Mouse (Mus musculus) kidney, embryonic 16.5 days (tissue): ENCODE measurements at regions not wholly inside any gene's neighbourhood (a gene's known extent, or its start where the extent isn't known, plus 50 kb on each side); places are given as distances from the start of the nearest gene placed in this dataset.

Experiments used
- ATAC-seq: fragments of 200-750 bp; cut with Nextera tagmentation; 2 replicates; pipeline ENCODE4 v1.8.0; 2017; ENCODE audit warnings: moderate TSS enrichment; ENCODE audit not compliant: low FRiP score, low TSS enrichment
- H3K27ac ChIP-seq: fragments of 300-500 bp; sonication (generic); 2 replicates; pipeline ENCODE4 v1.5.1; 2014; ENCODE audit warnings: low read length
- H3K27me3 ChIP-seq: fragments of 300-500 bp; sonication (generic); 2 replicates; pipeline ENCODE4 v1.6.1; 2014; ENCODE audit warnings: low read length, control low read depth, mixed read lengths; ENCODE audit not compliant: insufficient read depth
- H3K36me3 ChIP-seq: fragments of 300-500 bp; sonication (generic); 2 replicates; pipeline ENCODE4 v1.6.1; 2014; ENCODE audit warnings: low read length, control low read depth, mixed read lengths; ENCODE audit not compliant: insufficient read depth
- H3K4me1 ChIP-seq: fragments of 300-500 bp; sonication (generic); 2 replicates; pipeline ENCODE4 v1.6.1; 2014; ENCODE audit warnings: low read length, control low read depth, mixed read lengths; ENCODE audit not compliant: insufficient read depth
- H3K4me2 ChIP-seq: fragments of 300-500 bp; sonication (generic); replicated peaks from 2 replicates; pipeline ENCODE4 v1.6.1; 2014; ENCODE audit warnings: low read depth, low read length
- H3K4me3 ChIP-seq: fragments of 300-500 bp; sonication (generic); 2 replicates; pipeline ENCODE4 v1.5.1; 2014; ENCODE audit warnings: mild to moderate bottlenecking, low read length
- H3K9ac ChIP-seq: fragments of 300-500 bp; sonication (generic); replicated peaks from 2 replicates; pipeline ENCODE4 v1.6.1; 2014; ENCODE audit warnings: low read length
- H3K9me3 ChIP-seq: fragments of 300-500 bp; sonication (generic); 2 replicates; pipeline ENCODE4 v1.6.1; 2016; ENCODE audit warnings: low read length, control low read depth
- whole genome bisulfite sequencing: fragments of 180-500 bp; shearing (Covaris S2); extraction: QIAGEN DNeasy Blood & Tissue Kit; methylation state at CpG from one replicate; pipeline ENCODE4 v1.1.7; 2014; 5-methylcytosine and 5-hydroxymethylcytosine counted together

DNA sequence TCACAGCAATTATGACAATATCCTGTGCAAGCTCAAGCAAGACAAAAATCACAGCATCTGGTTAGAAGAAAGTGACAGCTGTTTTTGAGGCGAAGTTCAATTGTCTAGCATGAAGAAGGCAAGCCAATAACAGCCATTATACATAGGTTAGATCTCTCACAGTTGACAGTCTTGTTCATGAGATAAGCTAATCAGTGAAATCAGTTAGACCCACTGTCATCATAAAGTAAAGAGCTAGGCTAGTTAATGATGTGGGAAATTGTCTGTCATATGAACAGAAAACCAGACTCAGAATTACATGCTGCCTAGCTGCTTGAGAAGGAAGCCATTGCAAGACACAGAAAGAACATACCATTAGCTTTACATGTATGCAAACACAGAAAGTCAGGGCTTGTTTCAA lies 470.2 kb upstream of the 5930422O12Rik start:
- Histone ChIP-seq H3K4me1 (no peaks in the 10 kb centered on the region), H3K9ac (no peak overlapping the region), H3K4me3 (no peak overlapping the region), H3K36me3 (no peaks in the 10 kb centered on the region), H3K27ac (no peak overlapping the region), H3K9me3 (peaks cover 4% of the 10 kb centered on the region; the same call in 1 of the 2 replicates), H3K27me3 (no peaks in the 10 kb centered on the region), H3K4me2 (no peak overlapping the region)
- ATAC-seq = no peak
- 90% methylated on average over 1 of the region's 1 CpGs for WGBS

DNA sequence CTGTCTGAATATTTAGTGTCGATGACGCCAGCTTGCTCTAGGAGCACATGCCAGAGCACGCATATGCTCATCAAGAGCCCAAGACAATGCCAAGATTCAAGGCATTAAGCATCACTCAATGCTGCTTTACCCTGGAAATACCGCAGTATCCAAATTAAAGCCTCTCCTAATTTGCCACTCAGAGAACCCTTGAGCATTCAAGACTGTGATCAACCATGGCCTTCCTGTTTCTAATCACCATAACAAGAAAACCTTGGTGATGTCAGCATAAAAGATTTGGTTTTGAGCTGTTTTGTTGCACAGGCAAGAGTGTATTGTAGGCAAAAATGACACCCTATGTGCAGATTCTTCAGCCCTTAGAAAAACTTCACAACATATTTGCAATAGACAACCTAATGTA lies 469.7 kb upstream of the 5930422O12Rik start:
- no peaks in the 10 kb centered on the region for H3K36me3 ChIP-seq
- no peaks in the 10 kb centered on the region for H3K27me3 ChIP-seq
- H3K4me2 ChIP-seq = no peak overlapping the region
- ATAC-seq = no peak
- peaks cover 4% of the 10 kb centered on the region; the same call in 1 of the 2 replicates for H3K9me3 ChIP-seq
- H3K9ac ChIP-seq = no peak overlapping the region
- H3K4me1 ChIP-seq = no peaks in the 10 kb centered on the region
- 91% methylated on average over 4 of the region's 4 CpGs for WGBS
- H3K27ac ChIP-seq = no peak overlapping the region
- H3K4me3 ChIP-seq = no peak overlapping the region

DNA sequence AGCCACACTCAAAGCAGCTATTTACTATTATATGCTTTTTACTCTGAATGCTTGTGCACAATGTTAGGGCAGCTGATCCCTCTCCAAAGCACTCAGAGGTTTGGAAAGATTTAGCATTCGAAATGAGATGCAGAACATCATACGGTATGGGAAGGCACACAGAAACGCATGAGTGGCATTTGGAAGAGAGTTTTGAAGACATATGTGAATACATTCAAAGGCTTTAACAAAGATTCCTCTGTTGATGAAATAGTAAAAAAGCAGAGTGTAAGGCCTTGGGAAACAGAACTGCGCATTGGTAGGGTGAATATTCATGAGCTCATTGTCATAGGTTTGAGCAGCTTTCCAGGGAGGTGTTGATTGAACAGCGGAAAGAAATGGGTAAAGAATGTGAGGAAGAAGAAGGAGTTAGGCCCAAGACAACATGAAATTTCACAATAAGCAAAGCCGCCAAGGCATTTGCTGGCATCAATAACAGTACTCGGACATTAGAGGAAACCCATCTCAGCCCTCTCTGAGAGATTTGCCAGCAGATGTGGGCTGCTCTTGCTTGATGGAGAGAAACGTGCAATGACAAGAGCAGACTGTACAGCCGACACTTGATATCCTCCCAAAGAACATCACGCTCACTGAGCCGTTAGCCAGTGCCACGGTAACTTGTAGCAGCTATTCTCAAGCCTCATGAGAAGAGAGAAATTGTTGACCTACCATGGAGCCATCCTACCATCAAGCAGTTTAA lies 469.0 kb upstream of the 5930422O12Rik start:
- Histone ChIP-seq H3K4me1 (no peaks in the 10 kb centered on the region), H3K27ac (no peak overlapping the region), H3K4me2 (no peak overlapping the region), H3K9ac (no peak overlapping the region), H3K36me3 (no peaks in the 10 kb centered on the region), H3K27me3 (no peaks in the 10 kb centered on the region), H3K4me3 (no peak overlapping the region), H3K9me3 (peaks cover 4% of the 10 kb centered on the region; the same call in 1 of the 2 replicates)
- 81% methylated on average over 12 of the region's 12 CpGs for WGBS
- no peak for ATAC-seq

DNA sequence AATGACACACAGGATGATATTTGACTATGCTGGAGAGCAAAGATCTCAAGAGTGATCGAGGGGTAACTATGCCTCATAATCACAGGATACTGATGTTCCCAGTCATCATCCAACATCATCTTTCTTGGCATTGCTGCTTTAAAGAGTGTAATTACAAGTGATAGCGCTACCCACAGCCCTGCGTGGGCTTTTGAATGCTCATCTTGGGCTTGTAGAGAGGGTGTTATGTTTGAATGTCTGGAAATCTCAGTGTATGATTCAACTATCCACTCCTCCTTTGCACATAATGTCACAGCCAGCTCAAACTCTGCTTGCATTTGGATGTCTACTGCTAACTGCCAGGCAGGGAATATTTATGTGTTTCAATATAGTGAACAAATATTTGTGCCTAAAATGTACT lies 438.3 kb upstream of the 5930422O12Rik start:
- H3K9me3 ChIP-seq = no peaks in the 10 kb centered on the region
- H3K9ac ChIP-seq = no peak overlapping the region
- H3K27ac ChIP-seq = no peak overlapping the region
- WGBS = 86% methylated on average over 3 of the region's 3 CpGs
- H3K27me3 ChIP-seq = no peaks in the 10 kb centered on the region
- no peak overlapping the region for H3K4me2 ChIP-seq
- H3K36me3 ChIP-seq = no peaks in the 10 kb centered on the region
- ATAC-seq = no peak
- H3K4me3 ChIP-seq = no peak overlapping the region
- H3K4me1 ChIP-seq = no peaks in the 10 kb centered on the region

DNA sequence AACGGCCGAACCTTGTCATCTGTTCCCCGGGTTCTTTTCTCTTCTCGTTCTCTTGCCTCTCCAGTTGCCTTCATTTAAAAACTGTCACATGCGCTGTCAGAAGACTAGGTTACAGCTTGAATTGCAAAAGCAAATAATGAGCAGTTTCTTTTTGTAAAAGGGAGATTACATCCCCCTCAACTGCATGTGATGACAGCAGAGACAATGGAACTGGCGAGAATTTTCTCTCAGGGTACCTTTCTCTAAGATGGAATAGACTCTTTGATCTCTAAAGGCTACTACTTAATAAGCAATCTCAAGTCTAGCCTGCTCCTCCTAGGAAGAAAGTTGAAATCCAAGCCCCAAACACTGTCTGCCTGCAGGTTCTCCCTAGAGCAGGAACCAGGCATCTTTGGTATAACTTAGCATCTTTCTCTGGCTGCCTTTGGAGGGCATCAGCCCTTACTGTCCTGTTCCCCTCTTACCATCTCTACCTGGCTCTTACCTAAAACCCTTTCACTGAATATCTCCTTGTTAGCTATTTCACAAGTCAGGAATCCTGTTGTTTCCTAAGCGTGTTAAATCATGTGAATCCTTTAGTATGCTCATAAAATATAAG lies 424.4 kb upstream of the 5930422O12Rik start:
- no peaks in the 10 kb centered on the region for H3K4me1 ChIP-seq
- no peaks in the 10 kb centered on the region for H3K9me3 ChIP-seq
- 47% methylated on average over 7 of the region's 7 CpGs for WGBS

DNA sequence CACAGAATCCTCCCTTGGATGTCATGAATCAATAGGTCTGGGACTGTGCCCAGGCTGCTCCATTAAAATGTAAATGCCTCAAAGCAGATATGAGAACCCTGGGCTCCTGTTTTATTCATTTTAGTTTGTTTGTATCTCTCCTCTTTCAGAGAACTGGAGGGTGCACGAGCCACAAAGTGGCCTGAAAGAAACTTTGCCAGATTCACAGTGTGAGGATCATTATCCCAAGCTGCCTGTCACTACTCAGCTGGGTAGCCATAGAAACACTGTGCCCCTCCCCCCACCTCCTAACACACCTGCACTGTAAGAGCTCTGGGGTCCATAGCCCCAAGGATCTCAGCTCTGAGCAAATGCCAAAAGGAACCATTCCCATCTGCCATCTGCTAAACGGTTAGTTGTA lies 423.9 kb upstream of the 5930422O12Rik start:
- 60% methylated on average over 2 of the region's 2 CpGs for WGBS
- Histone ChIP-seq H3K4me1 (no peaks in the 10 kb centered on the region), H3K4me3 (no peak overlapping the region), H3K27me3 (no peaks in the 10 kb centered on the region), H3K4me2 (no peak overlapping the region), H3K9ac (no peak overlapping the region), H3K9me3 (no peaks in the 10 kb centered on the region), H3K27ac (no peak overlapping the region), H3K36me3 (no peaks in the 10 kb centered on the region)
- no peak for ATAC-seq

More for the DNA sequence above, 424.4 kb upstream of the 5930422O12Rik start:
- Histone ChIP-seq H3K27me3 (no peaks in the 10 kb centered on the region), H3K36me3 (no peaks in the 10 kb centered on the region), H3K4me3 (no peak overlapping the region), H3K4me2 (no peak overlapping the region), H3K27ac (no peak overlapping the region), H3K9ac (no peak overlapping the region)
- ATAC-seq = no peak

DNA sequence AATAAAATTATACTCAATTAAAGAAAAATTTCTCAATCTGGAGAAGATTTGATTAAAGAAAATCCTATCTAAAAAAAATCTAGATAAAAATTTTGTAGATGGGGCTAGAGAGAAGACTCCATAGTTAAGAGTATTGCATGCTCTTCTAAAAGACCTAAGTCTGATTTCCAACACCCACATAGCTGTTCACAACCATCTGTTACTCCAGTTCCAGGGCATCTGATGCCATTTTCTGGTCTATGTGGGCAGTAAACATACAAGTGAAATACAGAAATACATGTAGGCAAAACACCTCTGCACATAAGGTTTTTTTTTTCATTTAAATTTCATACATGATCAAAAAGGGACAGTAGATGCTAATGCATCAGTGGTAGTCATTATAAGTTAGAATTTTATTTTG lies 418.4 kb upstream of the 5930422O12Rik start:
- ATAC-seq = no peak
- H3K4me2 ChIP-seq = no peak overlapping the region
- no peak overlapping the region for H3K9ac ChIP-seq
- H3K36me3 ChIP-seq = no peaks in the 10 kb centered on the region
- no peaks in the 10 kb centered on the region for H3K27me3 ChIP-seq
- H3K27ac ChIP-seq = no peak overlapping the region
- no peaks in the 10 kb centered on the region for H3K9me3 ChIP-seq
- no peaks in the 10 kb centered on the region for H3K4me1 ChIP-seq
- H3K4me3 ChIP-seq = no peak overlapping the region

DNA sequence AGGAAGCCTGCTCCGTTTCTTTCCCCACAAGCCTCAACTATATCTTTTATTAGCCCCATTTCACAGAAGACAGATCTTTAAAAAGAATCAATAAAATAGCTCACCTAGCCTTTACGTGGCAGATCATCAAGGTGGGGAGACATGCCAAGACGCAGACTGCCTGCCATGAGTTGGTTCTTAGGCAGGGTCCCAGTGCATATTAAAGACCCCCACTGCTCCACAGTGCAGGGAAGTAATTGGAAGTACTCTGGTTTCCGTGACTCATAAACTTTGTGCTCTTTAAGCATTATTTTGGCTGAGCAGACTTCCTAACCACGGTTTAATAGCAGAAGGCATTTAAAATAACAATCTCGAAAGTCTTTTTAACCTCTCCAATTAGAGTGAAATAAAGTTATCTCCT lies 415.7 kb upstream of the 5930422O12Rik start:
- ATAC-seq = no peak
- no peaks in the 10 kb centered on the region for H3K9me3 ChIP-seq
- no peaks in the 10 kb centered on the region for H3K4me1 ChIP-seq

DNA sequence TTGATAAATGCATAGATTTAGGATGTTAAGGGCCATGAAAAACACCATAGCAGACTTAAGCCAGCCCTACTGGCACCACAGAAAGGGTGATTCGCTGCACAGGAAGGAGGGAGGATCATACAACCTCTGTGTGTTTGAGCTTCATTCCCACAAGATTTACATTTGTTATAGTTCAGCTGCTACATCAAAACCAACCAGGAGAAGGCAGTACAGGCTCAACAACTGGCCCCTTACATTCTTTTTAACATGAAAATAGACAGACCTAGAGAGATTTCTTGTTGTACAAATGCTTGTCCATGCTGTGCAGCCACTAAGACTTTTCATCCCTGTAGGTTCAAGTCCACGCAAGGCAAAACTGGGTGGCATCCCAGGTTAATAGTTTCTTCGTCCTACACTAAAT lies 412.6 kb upstream of the 5930422O12Rik start:
- no peak for ATAC-seq
- no peaks in the 10 kb centered on the region for H3K36me3 ChIP-seq
- no peak overlapping the region for H3K27ac ChIP-seq
- no peaks in the 10 kb centered on the region for H3K4me1 ChIP-seq
- 59% methylated on average over 3 of the region's 3 CpGs for WGBS
- H3K4me2 ChIP-seq = no peak overlapping the region
- H3K9me3 ChIP-seq = no peaks in the 10 kb centered on the region
- no peak overlapping the region for H3K9ac ChIP-seq
- H3K4me3 ChIP-seq = no peak overlapping the region
- H3K27me3 ChIP-seq = no peaks in the 10 kb centered on the region

More for the DNA sequence above, 415.7 kb upstream of the 5930422O12Rik start:
- Histone ChIP-seq H3K4me2 (no peak overlapping the region), H3K36me3 (no peaks in the 10 kb centered on the region), H3K4me3 (no peak overlapping the region), H3K27me3 (no peaks in the 10 kb centered on the region), H3K27ac (no peak overlapping the region), H3K9ac (no peak overlapping the region)
- WGBS = 69% methylated on average over 6 of the region's 6 CpGs

DNA sequence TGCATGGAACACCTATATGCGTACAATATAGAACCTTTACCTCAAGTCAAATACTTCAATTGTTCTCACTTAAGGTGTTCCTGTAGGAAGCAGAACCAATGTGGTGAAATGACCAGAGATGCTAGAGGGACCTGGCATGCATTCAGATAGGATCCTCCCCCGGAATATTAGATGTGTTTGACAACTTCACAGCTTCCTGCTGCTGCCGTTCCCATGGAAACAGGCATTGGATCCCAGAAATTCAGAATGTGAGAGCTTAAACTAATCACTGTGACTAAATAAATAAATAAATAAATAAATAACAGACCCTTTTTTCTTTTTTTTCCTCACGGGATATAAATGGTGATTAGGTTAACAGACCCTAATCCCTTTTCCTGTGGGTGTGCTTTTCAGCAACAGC lies 401.5 kb upstream of the 5930422O12Rik start:
- no peak for ATAC-seq
- no peak overlapping the region for H3K27ac ChIP-seq
- no peak overlapping the region for H3K9ac ChIP-seq
- WGBS = 73% methylated on average over 4 of the region's 4 CpGs
- no peak overlapping the region for H3K4me2 ChIP-seq
- no peaks in the 10 kb centered on the region for H3K36me3 ChIP-seq
- H3K4me3 ChIP-seq = no peak overlapping the region
- H3K9me3 ChIP-seq = no peaks in the 10 kb centered on the region
- H3K27me3 ChIP-seq = no peaks in the 10 kb centered on the region
- H3K4me1 ChIP-seq = no peaks in the 10 kb centered on the region
